17 mouse cellular contexts compared by ENCODE assay signal in genomic region chr1:121511186-121511585, GRCm38 (mm10). TPM values are rescaled to one million over a fixed set of nuclear protein-coding genes. Genes with fewer than 3 reads are reported as not detected.
"Had no signal": no experiment of that assay in that cellular context is flagged by ENCODE, and none has a peak within 500 bp of the region (broad histone marks: within the 10 kb centered on the region; RNA-seq: fewer than 3 reads in every experiment).

No protein-coding gene starts in this region.

- H3K36me3 ChIP-seq: limb, embryonic 10.5 days; liver, embryonic 15.5 days; lung, embryonic 15.5 days; midbrain, embryonic 12.5 days; neural tube, embryonic 15.5 days had no signal

- H3K4me2 ChIP-seq: liver, embryonic 11.5 days; liver, embryonic 15.5 days; lung, embryonic 15.5 days; midbrain, embryonic 12.5 days; neural tube, embryonic 15.5 days had no signal

- ATAC-seq: midbrain, embryonic 16.5 days had no signal

- H3K9ac ChIP-seq: liver, embryonic 15.5 days; lung, embryonic 15.5 days; midbrain, embryonic 12.5 days; neural tube, embryonic 15.5 days had no signal

- H3K27me3 ChIP-seq: liver, embryonic 15.5 days; lung, embryonic 15.5 days; megakaryocyte, embryonic 14.5 days; midbrain, embryonic 12.5 days; neural tube, embryonic 15.5 days had no signal

- DNase-seq: kidney, postnatal 10 days; kidney, postnatal 4 days; lung, postnatal 14 days; right cerebral cortex, adult 18-20 months; thymus, adult 18-20 months; thymus, postnatal 14 days had no signal

- H3K4me1 ChIP-seq: limb, embryonic 10.5 days; liver, embryonic 15.5 days; lung, embryonic 15.5 days; midbrain, embryonic 12.5 days; neural tube, embryonic 15.5 days had no signal

- H3K9me3 ChIP-seq: limb, embryonic 10.5 days; liver, embryonic 15.5 days; lung, embryonic 15.5 days; midbrain, embryonic 12.5 days; neural tube, embryonic 15.5 days had no signal

- H3K4me3 ChIP-seq: layer of hippocampus, adult 2 months; limb, embryonic 10.5 days; liver, embryonic 15.5 days; lung, embryonic 15.5 days; megakaryocyte, embryonic 14.5 days; midbrain, embryonic 12.5 days; neural tube, embryonic 15.5 days had no signal

- H3K27ac ChIP-seq: limb, embryonic 10.5 days; liver, embryonic 15.5 days; lung, embryonic 15.5 days; macrophage; midbrain, embryonic 12.5 days; neural tube, embryonic 15.5 days; stomach, postnatal 0 days had no signal

RNA-seq across cellular contexts. Expression of gene Htr5b, which starts 17.1 kb away (rescaled TPM):
- polyA plus RNA-seq: liver, embryonic 11.5 days; liver, embryonic 15.5 days; lung, embryonic 15.5 days; macrophage had no signal
